Mouse (Mus musculus): ENCODE measurements around the gene Mmrn1. TPM values are rescaled to one million over a fixed set of nuclear protein-coding genes. Genes with fewer than 3 reads are reported as not detected.

Mmrn1 gene
- total RNA-seq (2023): under 1 TPM in 1 of 2 experiments, not detected in 1; 0.12 TPM

DNA sequence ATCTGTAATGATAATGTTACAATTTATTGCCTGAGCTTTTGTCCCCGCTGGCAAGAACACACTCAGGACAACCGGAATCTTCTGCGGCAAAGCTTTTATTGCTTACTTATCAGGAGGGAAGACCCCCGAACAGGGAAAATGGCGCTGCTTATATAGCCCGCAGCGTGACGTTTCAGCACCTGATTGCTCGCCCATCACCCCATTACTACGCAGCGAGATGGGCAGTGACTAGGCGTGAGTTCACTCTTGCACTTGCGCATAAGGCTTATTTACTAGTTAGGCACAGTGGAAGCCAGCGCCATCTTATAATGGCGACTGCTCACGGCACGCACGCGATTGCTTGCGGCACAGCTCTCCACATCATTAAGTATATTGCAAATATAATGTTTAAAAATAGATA is at the start of gene Mmrn1:
Gene Mmrn1 (plus strand): TSS at position 301 of the 400 bp plus-strand sequence.

Other genes with a start within 250 kb of the Mmrn1 start
- not detected for gene Snca, start 95.1 kb upstream of the Mmrn1 start, total RNA-seq (2023)